Mouse (Mus musculus) adrenal gland, postnatal 25 days (tissue): ENCODE measurements around the gene Igdcc3. TPM values are rescaled to one million over a fixed set of nuclear protein-coding genes. Genes with fewer than 3 reads are reported as not detected.

ENCODE experiments used
- total RNA-seq: library from RNA; stranded (reverse); gene quantifications from 2 replicates; pipeline ENCODE4 v1.2.3, GENCODE M21; 2021

Gene Igdcc3
- total RNA-seq, 1 experiment from 2014 or later, result 1.3 TPM

Other genes starting within 250 kb of the Igdcc3 start
- gene Slc24a1, start 189.6 kb upstream of the Igdcc3 start, total RNA-seq, result not detected in 2 replicates
- gene Ints14, start 180.3 kb upstream of the Igdcc3 start, total RNA-seq, result 29.8 and 33.7 TPM in 2 replicates
- gene Hacd3, start 119.5 kb upstream of the Igdcc3 start, total RNA-seq, result 290 and 361 TPM in 2 replicates
- 93.5 and 97.9 TPM in 2 replicates for gene Dpp8, start 108.8 kb upstream of the Igdcc3 start, total RNA-seq
- 31.7 and 42.0 TPM in 2 replicates for gene Igdcc4, start 39.7 kb upstream of the Igdcc3 start, total RNA-seq
- 26.8 and 26.9 TPM in 2 replicates for gene Parp16, start 54.2 kb downstream of the Igdcc3 start, total RNA-seq
- gene Cilp, start 124.0 kb downstream of the Igdcc3 start, total RNA-seq, result 4.0 and 4.3 TPM in 2 replicates
- gene Clpx, start 153.1 kb downstream of the Igdcc3 start, total RNA-seq, result 57.3 and 57.5 TPM in 2 replicates
- 16.1 and 19.0 TPM in 2 replicates for gene Pdcd7, start 204.9 kb downstream of the Igdcc3 start, total RNA-seq
- gene Ubap1l, start 219.9 kb downstream of the Igdcc3 start, total RNA-seq, result 0.90 TPM in 1 of 2 replicates, not detected in the other